In the genomic region with DNA sequence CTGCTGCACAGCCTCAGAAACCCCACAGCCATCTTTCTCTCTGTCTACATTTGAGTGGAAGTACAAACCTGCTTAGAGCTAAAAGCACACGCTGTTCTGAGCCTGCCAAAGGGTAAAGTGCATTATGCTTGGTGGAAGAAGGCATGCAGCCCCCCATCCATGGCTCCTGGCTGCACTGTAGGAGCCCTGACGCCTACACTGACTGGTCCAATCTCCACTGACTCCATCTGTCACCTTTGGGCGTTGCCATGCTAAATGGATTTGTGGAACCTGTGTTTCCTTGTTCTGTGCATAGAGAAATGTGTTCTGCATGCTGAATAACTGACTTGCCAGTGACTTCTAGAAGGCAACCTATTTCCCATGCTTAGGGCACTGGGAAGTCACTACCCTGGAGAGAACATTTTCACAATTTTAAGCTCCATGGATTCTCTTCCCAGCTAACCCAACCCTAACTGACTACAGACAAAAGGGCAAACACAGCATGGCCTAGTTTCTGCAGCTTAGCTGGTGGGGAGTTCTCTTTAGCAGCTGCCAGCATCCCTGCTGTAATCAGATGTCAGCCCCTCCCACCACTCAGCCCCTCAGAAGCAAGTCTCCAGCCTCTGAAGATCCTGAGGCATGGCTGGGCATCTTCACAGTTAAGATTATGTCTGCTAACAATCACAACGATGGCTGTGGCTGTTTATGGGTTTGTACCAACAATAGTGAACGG, we compare ENCODE assay signal across 13 mouse cellular contexts. TPM values are rescaled to one million over a fixed set of nuclear protein-coding genes. Genes with fewer than 3 reads are reported as not detected.
DNase-seq lines count a peak whose midpoint lies in the region; ATAC-seq lines count a peak whose summit lies in the region.
"Had no signal": no experiment of that assay in that cellular context is flagged by ENCODE, and none has a peak within 500 bp of the region (broad histone marks: within the 10 kb centered on the region; RNA-seq: fewer than 3 reads in every experiment).

No protein-coding gene starts in this region.

- H3K27me3 ChIP-seq in embryonic facial prominence, embryonic 12.5 days = no peaks in the 10 kb centered on the region
- no peaks in the 10 kb centered on the region for H3K27me3 ChIP-seq in embryonic facial prominence, embryonic 10.5 days (replicated peaks; ENCODE audit: low read depth, poor library complexity, severe bottlenecking)
- no peaks in the 10 kb centered on the region for H3K27me3 ChIP-seq in midbrain, embryonic 12.5 days
- H3K27me3 ChIP-seq: heart, embryonic 12.5 days; kidney, embryonic 15.5 days; limb, embryonic 13.5 days had no signal

- no peak for ATAC-seq in embryonic facial prominence, embryonic 12.5 days (ENCODE audit: insufficient number of reproducible peaks, insufficient read depth, low FRiP score, low TSS enrichment)
- ATAC-seq in midbrain, embryonic 12.5 days (ENCODE audit: low FRiP score, low read depth) = no peak

- no peak overlapping the region; the same call in 1 of the 2 replicates for H3K9ac ChIP-seq in embryonic facial prominence, embryonic 12.5 days
- H3K9ac ChIP-seq in midbrain, embryonic 12.5 days (replicated peaks) = no peak overlapping the region
- H3K9ac ChIP-seq: heart, embryonic 12.5 days; kidney, embryonic 15.5 days; limb, embryonic 13.5 days; lung, embryonic 14.5 days had no signal

- intact Hi-C loops in heart, postnatal 14 days (cut with DNase I) = no loop called here

- no peak for DNase-seq in embryonic facial prominence, embryonic 10.5 days (ENCODE audit: low spot score)
- DNase-seq in cerebellum, postnatal 25 days = peak; percentile 38 to 52
- peak; percentile 58 for DNase-seq in thymus, postnatal 0 days (ENCODE audit: low spot score)
- DNase-seq in lung, postnatal 36 days = no peak
- no peak for DNase-seq in lung, postnatal 4 days
- DNase-seq in heart, postnatal 14 days = no peak
- DNase-seq: gastrocnemius, postnatal 10 days; lung, embryonic 14.5 days had no signal

- H3K9me3 ChIP-seq in embryonic facial prominence, embryonic 12.5 days = no peaks in the 10 kb centered on the region
- no peaks in the 10 kb centered on the region for H3K9me3 ChIP-seq in embryonic facial prominence, embryonic 10.5 days
- H3K9me3 ChIP-seq in midbrain, embryonic 12.5 days = 0 out of 2 replicates have a peak, but pooled peaks cover 4% of the 10 kb centered on the region
- H3K9me3 ChIP-seq: heart, embryonic 12.5 days; kidney, embryonic 15.5 days; limb, embryonic 13.5 days had no signal

- no peak overlapping the region for H3K4me2 ChIP-seq in embryonic facial prominence, embryonic 12.5 days (replicated peaks)
- H3K4me2 ChIP-seq in midbrain, embryonic 12.5 days (replicated peaks) = no peak overlapping the region
- H3K4me2 ChIP-seq: heart, embryonic 12.5 days; kidney, embryonic 15.5 days; limb, embryonic 13.5 days; lung, embryonic 14.5 days had no signal

- H3K27ac ChIP-seq in embryonic facial prominence, embryonic 12.5 days = 0 out of 2 replicates have a peak overlapping the region, but pooled peaks have one; percentile 30
- H3K27ac ChIP-seq in embryonic facial prominence, embryonic 10.5 days (replicated peaks) = no peak overlapping the region
- peak overlapping the region; percentile 40; the same call in 1 of the 2 replicates for H3K27ac ChIP-seq in midbrain, embryonic 12.5 days (replicated peaks)
- H3K27ac ChIP-seq: kidney, embryonic 15.5 days; limb, embryonic 13.5 days had no signal

- no peak overlapping the region for H3K4me3 ChIP-seq in embryonic facial prominence, embryonic 12.5 days
- H3K4me3 ChIP-seq in embryonic facial prominence, embryonic 10.5 days = no peak overlapping the region
- no peak overlapping the region for H3K4me3 ChIP-seq in midbrain, embryonic 12.5 days
- H3K4me3 ChIP-seq: heart, embryonic 12.5 days; kidney, embryonic 15.5 days; limb, embryonic 13.5 days had no signal

- H3K4me1 ChIP-seq in embryonic facial prominence, embryonic 12.5 days = no peaks in the 10 kb centered on the region
- no peaks in the 10 kb centered on the region for H3K4me1 ChIP-seq in embryonic facial prominence, embryonic 10.5 days
- peaks cover 8% of the 10 kb centered on the region; the same call in 1 of the 2 replicates for H3K4me1 ChIP-seq in midbrain, embryonic 12.5 days
- H3K4me1 ChIP-seq: heart, embryonic 12.5 days; kidney, embryonic 15.5 days; limb, embryonic 13.5 days had no signal

- H3K36me3 ChIP-seq in embryonic facial prominence, embryonic 12.5 days = no peaks in the 10 kb centered on the region
- H3K36me3 ChIP-seq in embryonic facial prominence, embryonic 10.5 days (replicated peaks) = peaks cover 4% of the 10 kb centered on the region; the same call in 1 of the 2 replicates
- H3K36me3 ChIP-seq in midbrain, embryonic 12.5 days = peaks cover 20% of the 10 kb centered on the region
- H3K36me3 ChIP-seq: heart, embryonic 12.5 days; kidney, embryonic 15.5 days had no signal

- 57% methylated on average over 5 of the region's 5 CpGs for WGBS in embryonic facial prominence, embryonic 12.5 days
- WGBS in embryonic facial prominence, embryonic 10.5 days = 58% methylated on average over 5 of the region's 5 CpGs
- 49% methylated on average over 5 of the region's 5 CpGs for WGBS in midbrain, embryonic 12.5 days

RNA-seq across cellular contexts. Expression of a gene that starts 21.1 kb away (rescaled TPM):
- 11.4 and 12.4 TPM in 2 replicates for polyA plus RNA-seq in embryonic facial prominence, embryonic 12.5 days (2016; fragmentation: Nextera tagmentation; extraction: Ambion mirVana)
- polyA plus RNA-seq in embryonic facial prominence, embryonic 10.5 days (2016; fragmentation: Nextera tagmentation; extraction: Ambion mirVana) = 8.2 and 9.0 TPM in 2 replicates
- polyA plus RNA-seq in midbrain, embryonic 12.5 days (2016; fragmentation: Nextera tagmentation; extraction: Ambion mirVana) = 27.3 and 32.1 TPM in 2 replicates
- polyA plus RNA-seq in thymus, postnatal 0 days (2015; fragmentation: Nextera tagmentation; extraction: Ambion mirVana) = 24.0 and 25.5 TPM in 2 replicates
- total RNA-seq in heart, postnatal 14 days (2021) = under 1 TPM; 0.24 to 0.68 TPM

RNA-seq across cellular contexts. Expression of a gene that starts 40.3 kb away (rescaled TPM):
- 2.4 and 2.5 TPM in 2 replicates for polyA plus RNA-seq in embryonic facial prominence, embryonic 12.5 days (2016; fragmentation: Nextera tagmentation; extraction: Ambion mirVana)
- polyA plus RNA-seq in embryonic facial prominence, embryonic 10.5 days (2016; fragmentation: Nextera tagmentation; extraction: Ambion mirVana) = 0.96 and 1.2 TPM in 2 replicates
- polyA plus RNA-seq in midbrain, embryonic 12.5 days (2016; fragmentation: Nextera tagmentation; extraction: Ambion mirVana) = 5.2 and 7.5 TPM in 2 replicates
- polyA plus RNA-seq in thymus, postnatal 0 days (2015; fragmentation: Nextera tagmentation; extraction: Ambion mirVana) = 0.09 and 0.10 TPM in 2 replicates
- total RNA-seq in heart, postnatal 14 days (2021) = 1 to 10 TPM; 2.5 to 3.3 TPM

Comparison
In these comparisons a context has a peak if more than half of its experiments do, and no peak if none do; other contexts are left out.
1. DNase-seq: peak in cerebellum, postnatal 25 days (2 of 2) and thymus, postnatal 0 days (single experiment); none in embryonic facial prominence, embryonic 10.5 days (single experiment), lung, postnatal 36 days (single experiment), lung, postnatal 4 days (0 of 2) and heart, postnatal 14 days (0 of 2).